Mouse (Mus musculus) neutrophil, adult 59 days (primary cell): ENCODE results near the gene Cnot1. TPM values are rescaled to one million over a fixed set of nuclear protein-coding genes. Genes with fewer than 3 reads are reported as not detected.

ENCODE experiments used
- total RNA-seq, 2 experiments: library from RNA; stranded (reverse); gene quantifications; 1 replicate in 1 of 2; 2 replicates in 1 of 2; pipeline ENCODE4 v1.2.4; 2023

Gene Cnot1
- total RNA-seq, result 100 to 1,000 TPM; 194 to 200 TPM

DNA sequence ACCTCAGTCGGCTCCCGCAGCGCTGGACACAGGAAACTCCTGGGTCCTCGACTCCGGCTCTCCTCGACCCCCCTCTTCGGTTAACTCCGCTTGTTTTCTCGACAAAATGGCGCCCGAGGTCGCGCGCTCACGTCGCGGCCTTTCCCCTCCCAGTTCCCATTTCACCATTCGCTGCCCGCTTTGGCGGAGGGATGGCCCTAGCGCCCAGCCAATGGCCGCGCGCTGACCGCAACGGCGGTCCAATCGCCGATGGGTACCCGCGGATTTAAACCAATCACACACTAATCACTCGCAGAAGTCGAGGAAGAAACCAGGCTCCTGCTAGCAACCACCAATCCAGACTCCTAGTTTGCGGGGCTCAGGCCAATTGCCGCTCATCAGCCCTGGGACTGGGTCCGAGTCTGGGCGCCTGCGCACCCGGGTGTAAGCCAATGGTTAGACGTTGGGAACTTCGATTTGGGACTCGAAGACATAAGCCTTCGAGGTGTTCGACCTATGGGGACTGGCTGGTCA is at the start of gene Cnot1:
TSS of gene Cnot1 (minus strand) at position 134 of the 513 bp plus-strand sequence.

GRCm38 (mm10) chr8:95853102-95853843 is 46.0 kb upstream of the Cnot1 start, which contains the start of gene Slc38a7:
TSS of gene Slc38a7 (minus strand) at chr8:95853539.

GRCm38 (mm10) chr8:95825162-95825561 is 17.9 kb upstream of the Cnot1 start, which contains the start of gene Sap18b:
TSS of gene Sap18b (plus strand) at chr8:95825346.

GRCm38 (mm10) chr8:95715676-95716531 is 91.4 kb downstream of the Cnot1 start, which contains the start of gene Setd6:
TSS of gene Setd6 (plus strand) at chr8:95715881.

GRCm38 (mm10) chr8:95676631-95677030 is 130.6 kb downstream of the Cnot1 start, which contains the start of gene Ndrg4:
TSS of gene Ndrg4 (plus strand) at chr8:95676980.

Other genes starting within 250 kb of the Cnot1 start
- not detected for gene Prss54, start 231.1 kb downstream of the Cnot1 start, total RNA-seq
- gene Gins3, start 174.0 kb downstream of the Cnot1 start, total RNA-seq, result 1 to 10 TPM; 6.0 to 6.6 TPM
- under 1 TPM in 1 of 2 experiments, not detected in 1; 0.13 TPM for gene Ndrg4, start 130.5 kb downstream of the Cnot1 start, total RNA-seq
- 1 to 10 TPM; 7.9 to 8.2 TPM for gene Setd6, start 91.6 kb downstream of the Cnot1 start, total RNA-seq
- gene Sap18b, start 17.9 kb upstream of the Cnot1 start, total RNA-seq, result 10 to 100 TPM; 69.6 to 75.5 TPM
- 1 to 10 TPM; 7.6 to 9.6 TPM for gene Slc38a7, start 46.1 kb upstream of the Cnot1 start, total RNA-seq
- 10 to 100 TPM; 73.9 to 78.1 TPM for gene Got2, start 81.1 kb upstream of the Cnot1 start, total RNA-seq